Mouse (Mus musculus) kidney, adult 2 months (tissue): ENCODE measurements around the gene Actn2.

Experiments used
- CTCF ChIP-seq: fragments of 200-500 bp; conservative IDR thresholded peaks from 2 replicates; pipeline ENCODE4 v1.5.1; 2011; ENCODE audit warnings: low read depth, mild to moderate bottlenecking, control low read depth, low read length, moderate library complexity, mixed read lengths; ENCODE audit not compliant: insufficient read depth, insufficient read length
- POLR2A ChIP-seq: fragments of 200-500 bp; IDR thresholded peaks from one replicate; pipeline ENCODE4 v1.6.1; 2011; ENCODE audit warnings: low read depth, low read length, control low read depth

GRCm38 (mm10) chr13:12346837-12347236 lies 6.3 kb upstream of the Actn2 start:
- TF ChIP-seq CTCF (no peak), POLR2A (no peak)
